ENCODE assay signal across 8 mouse cellular contexts in the genomic region with DNA sequence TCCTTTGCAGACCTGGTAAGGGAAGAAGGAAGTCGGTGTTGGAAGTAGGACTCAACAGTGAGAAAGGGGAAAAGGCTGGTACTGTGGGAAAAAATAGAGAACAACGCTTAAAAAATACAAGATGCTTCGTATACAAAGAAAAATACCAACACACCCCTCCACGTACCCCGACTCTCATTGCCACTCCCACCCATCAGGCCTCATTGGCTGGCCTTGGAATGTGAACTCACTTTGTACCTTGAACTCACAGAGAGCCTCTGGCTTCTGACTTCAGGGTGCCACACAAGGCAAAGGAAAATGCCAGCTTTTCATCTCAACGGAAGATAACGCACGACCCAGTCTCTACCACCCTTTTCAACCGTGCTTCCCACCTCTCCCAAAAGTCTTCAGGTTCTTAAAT. TPM values are rescaled to one million over a fixed set of nuclear protein-coding genes. Genes with fewer than 3 reads are reported as not detected.
DNase-seq lines count a peak whose midpoint lies in the region; ATAC-seq and TF ChIP-seq lines count a peak whose summit lies in the region.

No protein-coding gene starts in this region.

- no peaks in the 10 kb centered on the region; the same call in 1 of the 2 replicates for H3K4me1 ChIP-seq in embryonic facial prominence, embryonic 11.5 days (ENCODE audit: control insufficient read depth, insufficient read depth, low read length)
- peaks cover 20% of the 10 kb centered on the region for H3K4me1 ChIP-seq in midbrain, embryonic 15.5 days

- intact Hi-C loops in gastrocnemius, postnatal 14 days (cut with DNase I; ENCODE audit: low total_unique reads) = no loop called here

- DNase-seq in layer of hippocampus, adult 2 months (ENCODE audit: low spot score in 2 of 2) = no peak
- no peak for DNase-seq in layer of hippocampus, adult 9-11 months
- no peak for DNase-seq in embryonic facial prominence, embryonic 11.5 days (ENCODE audit: low spot score)
- no peak for DNase-seq in gastrocnemius, postnatal 14 days
- DNase-seq in urinary bladder, postnatal 25 days (ENCODE audit: low spot score) = no peak
- no peak for DNase-seq in lung, postnatal 25 days (ENCODE audit: low spot score)

- H3K9ac ChIP-seq in embryonic facial prominence, embryonic 11.5 days (replicated peaks; ENCODE audit: low read length) = no peak overlapping the region
- no peak overlapping the region; the same call in 1 of the 2 replicates for H3K9ac ChIP-seq in midbrain, embryonic 15.5 days

- H3K27me3 ChIP-seq in embryonic facial prominence, embryonic 11.5 days (ENCODE audit: control insufficient read depth, insufficient read depth, low read length) = no peaks in the 10 kb centered on the region
- H3K27me3 ChIP-seq in midbrain, embryonic 15.5 days (replicated peaks) = no peaks in the 10 kb centered on the region

- no peak for TF ChIP-seq CTCF in layer of hippocampus, adult 2 months (conservative IDR thresholded peaks at IDR 0.05)

- no peak overlapping the region for H3K27ac ChIP-seq in layer of hippocampus, adult 2 months
- H3K27ac ChIP-seq in embryonic facial prominence, embryonic 11.5 days (replicated peaks; ENCODE audit: low read depth, low read length) = no peak overlapping the region; the same call in 1 of the 2 replicates
- 0 out of 2 replicates have a peak overlapping the region, but pooled peaks have one; percentile 1 for H3K27ac ChIP-seq in midbrain, embryonic 15.5 days

- no peak for ATAC-seq in embryonic facial prominence, embryonic 11.5 days (replicated peaks; ENCODE audit: insufficient number of reproducible peaks, low FRiP score, low TSS enrichment, low read depth)
- peak; percentile 24 for ATAC-seq in inflammation-experienced regulatory T-cells, adult 6 months
- no peak for ATAC-seq in midbrain, embryonic 15.5 days (replicated peaks)

- no peaks in the 10 kb centered on the region for H3K36me3 ChIP-seq in embryonic facial prominence, embryonic 11.5 days (replicated peaks; ENCODE audit: control insufficient read depth, insufficient read depth, low read depth, low read length)
- H3K36me3 ChIP-seq in midbrain, embryonic 15.5 days (replicated peaks) = no peaks in the 10 kb centered on the region

- H3K4me3 ChIP-seq in layer of hippocampus, adult 2 months = peak overlapping the region; percentile 80
- H3K4me3 ChIP-seq in embryonic facial prominence, embryonic 11.5 days (ENCODE audit: low read depth, low read length) = peak overlapping the region; percentile 59
- H3K4me3 ChIP-seq in midbrain, embryonic 15.5 days = peak overlapping the region; percentile 57

- 21% methylated on average over 9 of the region's 9 CpGs for WGBS in embryonic facial prominence, embryonic 11.5 days
- 25% methylated on average over 9 of the region's 9 CpGs for WGBS in midbrain, embryonic 15.5 days

- no peaks in the 10 kb centered on the region for H3K9me3 ChIP-seq in embryonic facial prominence, embryonic 11.5 days (replicated peaks; ENCODE audit: control insufficient read depth, low read length)
- no peaks in the 10 kb centered on the region for H3K9me3 ChIP-seq in midbrain, embryonic 15.5 days

- H3K4me2 ChIP-seq in embryonic facial prominence, embryonic 11.5 days (ENCODE audit: low read depth, low read length) = peak overlapping the region; percentile 73
- H3K4me2 ChIP-seq in midbrain, embryonic 15.5 days = peak overlapping the region; percentile 97

RNA-seq across cellular contexts. Expression of gene Tjap1, which starts 0.3 kb away (rescaled TPM):
- 10 to 100 TPM; 54.0 to 56.7 TPM for total RNA-seq in layer of hippocampus, adult 2 months (2021)
- polyA plus RNA-seq in embryonic facial prominence, embryonic 11.5 days (2014; fragmentation: Nextera tagmentation; extraction: Ambion mirVana) = 38.5 and 43.7 TPM in 2 replicates
- polyA plus RNA-seq in inflammation-experienced regulatory T-cells, adult 6 months (2017; shearing (Covaris generic)) = 10 to 100 TPM; 16.2 to 20.0 (median 19.1) TPM
- polyA plus RNA-seq in midbrain, embryonic 15.5 days (2015; fragmentation: Nextera tagmentation; extraction: Ambion mirVana) = 29.4 and 31.4 TPM in 2 replicates
- 10 to 100 TPM; 34.9 to 42.0 TPM for total RNA-seq in gastrocnemius, postnatal 14 days (2021)

RNA-seq across cellular contexts. Expression of gene Dlk2, which starts 14.1 kb away (rescaled TPM):
- total RNA-seq in layer of hippocampus, adult 2 months (2021) = 10 to 100 TPM; 52.5 to 53.5 TPM
- polyA plus RNA-seq in embryonic facial prominence, embryonic 11.5 days (2014; fragmentation: Nextera tagmentation; extraction: Ambion mirVana) = 1.2 and 2.0 TPM in 2 replicates
- polyA plus RNA-seq in inflammation-experienced regulatory T-cells, adult 6 months (2017; shearing (Covaris generic)) = not detected
- 22.5 and 23.7 TPM in 2 replicates for polyA plus RNA-seq in midbrain, embryonic 15.5 days (2015; fragmentation: Nextera tagmentation; extraction: Ambion mirVana)
- total RNA-seq in gastrocnemius, postnatal 14 days (2021) = under 1 TPM; 0.35 to 0.59 TPM

RNA-seq across cellular contexts. Expression of gene Lrrc73, which starts 29.8 kb away (rescaled TPM):
- 10 to 100 TPM; 57.3 to 58.2 TPM for total RNA-seq in layer of hippocampus, adult 2 months (2021)
- polyA plus RNA-seq in embryonic facial prominence, embryonic 11.5 days (2014; fragmentation: Nextera tagmentation; extraction: Ambion mirVana) = 0.89 and 1.2 TPM in 2 replicates
- polyA plus RNA-seq in inflammation-experienced regulatory T-cells, adult 6 months (2017; shearing (Covaris generic)) = under 1 TPM in 1 of 3 experiments, not detected in 2; 0.28 TPM
- polyA plus RNA-seq in midbrain, embryonic 15.5 days (2015; fragmentation: Nextera tagmentation; extraction: Ambion mirVana) = 14.7 and 16.6 TPM in 2 replicates
- under 1 TPM; 0.29 to 0.84 TPM for total RNA-seq in gastrocnemius, postnatal 14 days (2021)

RNA-seq across cellular contexts. Expression of gene Yipf3, which starts 35.3 kb away (rescaled TPM):
- total RNA-seq in layer of hippocampus, adult 2 months (2021) = 10 to 100 TPM; 80.3 to 95.2 TPM
- 55.3 and 63.2 TPM in 2 replicates for polyA plus RNA-seq in embryonic facial prominence, embryonic 11.5 days (2014; fragmentation: Nextera tagmentation; extraction: Ambion mirVana)
- polyA plus RNA-seq in inflammation-experienced regulatory T-cells, adult 6 months (2017; shearing (Covaris generic)) = 10 to 100 TPM; 44.2 to 58.7 (median 47.1) TPM
- 95.2 and 107 TPM in 2 replicates for polyA plus RNA-seq in midbrain, embryonic 15.5 days (2015; fragmentation: Nextera tagmentation; extraction: Ambion mirVana)
- total RNA-seq in gastrocnemius, postnatal 14 days (2021) = 10 to 100 TPM; 59.0 to 62.2 TPM

RNA-seq across cellular contexts. Expression of gene Polr1c, which starts 35.3 kb away (rescaled TPM):
- 10 to 100 TPM; 37.6 to 39.0 TPM for total RNA-seq in layer of hippocampus, adult 2 months (2021)
- polyA plus RNA-seq in embryonic facial prominence, embryonic 11.5 days (2014; fragmentation: Nextera tagmentation; extraction: Ambion mirVana) = 121 and 127 TPM in 2 replicates
- 100 to 1,000 TPM in 2 of 3 experiments, 10 to 100 TPM in 1; 76.3 to 119 (median 100) TPM for polyA plus RNA-seq in inflammation-experienced regulatory T-cells, adult 6 months (2017; shearing (Covaris generic))
- 71.6 and 78.4 TPM in 2 replicates for polyA plus RNA-seq in midbrain, embryonic 15.5 days (2015; fragmentation: Nextera tagmentation; extraction: Ambion mirVana)
- total RNA-seq in gastrocnemius, postnatal 14 days (2021) = 10 to 100 TPM; 14.5 to 15.1 TPM
